Mouse (Mus musculus): ENCODE results near the gene Snd1. TPM values are rescaled to one million over a fixed set of nuclear protein-coding genes. Genes with fewer than 3 reads are reported as not detected.

The Snd1 gene
- polyA plus RNA-seq, 1 experiment from 2014 or later, result 139 TPM

- under 1% methylated on average over 56 of the region's 58 CpGs for WGBS
- H3K27ac ChIP-seq (ENCODE audit: low read depth), result no peak overlapping the region
- peak; percentile 75 for DNase-seq (ENCODE audit: low spot score)
- 0 out of 2 replicates have a peak, but pooled peaks cover 3% of the 10 kb centered on the region for H3K36me3 ChIP-seq (ENCODE audit: control insufficient read depth, insufficient read depth, low read length)
- peaks cover 15% of the 10 kb centered on the region for H3K4me1 ChIP-seq (replicated peaks; ENCODE audit: control insufficient read depth, insufficient read depth, low read length)
- peak; percentile 72; the same call in 1 of the 2 replicates for ATAC-seq (replicated peaks; ENCODE audit: low FRiP score, low TSS enrichment, low read depth)
- peak overlapping the region; percentile 100 for H3K4me2 ChIP-seq (ENCODE audit: low read length)
- H3K9ac ChIP-seq (ENCODE audit: low read length), result peak overlapping the region; percentile 51
- H3K27me3 ChIP-seq (replicated peaks; ENCODE audit: control insufficient read depth, insufficient read depth, low read length), result peaks cover 31% of the 10 kb centered on the region
- no peaks in the 10 kb centered on the region for H3K9me3 ChIP-seq (ENCODE audit: control insufficient read depth, low read length)
- H3K4me3 ChIP-seq (ENCODE audit: low read depth, low read length), result peak overlapping the region; percentile 62
Measured at GRCm38 (mm10) chr6:28832751-28833291, 357.9 kb downstream of the Snd1 start.

- Histone ChIP-seq H3K9me3 (ENCODE audit: control insufficient read depth, low read length) (no peaks in the 10 kb centered on the region), H3K9ac (ENCODE audit: low read length) (peak overlapping the region; percentile 17; the same call in 1 of the 2 replicates), H3K4me2 (ENCODE audit: low read length) (peak overlapping the region; percentile 100), H3K27me3 (replicated peaks; ENCODE audit: control insufficient read depth, insufficient read depth, low read length) (peaks cover 31% of the 10 kb centered on the region), H3K4me1 (replicated peaks; ENCODE audit: control insufficient read depth, insufficient read depth, low read length) (peaks cover 15% of the 10 kb centered on the region), H3K4me3 (ENCODE audit: low read depth, low read length) (peak overlapping the region; percentile 62), H3K36me3 (ENCODE audit: control insufficient read depth, insufficient read depth, low read length) (0 out of 2 replicates have a peak, but pooled peaks cover 3% of the 10 kb centered on the region), H3K27ac (ENCODE audit: low read depth) (no peak overlapping the region)
- peak; percentile 66 for DNase-seq (ENCODE audit: low spot score)
- 2% methylated on average over 43 of the region's 43 CpGs for WGBS
- peak; percentile 68 for ATAC-seq (replicated peaks; ENCODE audit: low FRiP score, low TSS enrichment, low read depth)
Measured at GRCm38 (mm10) chr6:28833380-28833822, 358.5 kb downstream of the Snd1 start.

GRCm38 (mm10) chr6:28834046-28834445, 359.1 kb downstream of the Snd1 start:
- Histone ChIP-seq H3K4me3 (ENCODE audit: low read depth, low read length) (no peak overlapping the region), H3K4me1 (replicated peaks; ENCODE audit: control insufficient read depth, insufficient read depth, low read length) (peaks cover 15% of the 10 kb centered on the region), H3K27ac (ENCODE audit: low read depth) (no peak overlapping the region), H3K9me3 (ENCODE audit: control insufficient read depth, low read length) (no peaks in the 10 kb centered on the region), H3K27me3 (replicated peaks; ENCODE audit: control insufficient read depth, insufficient read depth, low read length) (peaks cover 31% of the 10 kb centered on the region), H3K36me3 (ENCODE audit: control insufficient read depth, insufficient read depth, low read length) (0 out of 2 replicates have a peak, but pooled peaks cover 3% of the 10 kb centered on the region), H3K4me2 (ENCODE audit: low read length) (no peak overlapping the region), H3K9ac (ENCODE audit: low read length) (no peak overlapping the region)
- WGBS, result 60% methylated on average over 2 of the region's 2 CpGs
- ATAC-seq (replicated peaks; ENCODE audit: low FRiP score, low TSS enrichment, low read depth), result no peak
- DNase-seq (ENCODE audit: low spot score), result no peak

GRCm38 (mm10) chr6:28836600-28836999, 361.7 kb downstream of the Snd1 start:
- DNase-seq (ENCODE audit: low spot score) (no peak), ATAC-seq (replicated peaks; ENCODE audit: low FRiP score, low TSS enrichment, low read depth) (no peak)
- H3K4me3 ChIP-seq (ENCODE audit: low read depth, low read length), result no peak overlapping the region

GRCm38 (mm10) chr6:28841569-28841968, 366.6 kb downstream of the Snd1 start:
- ATAC-seq (replicated peaks; ENCODE audit: low FRiP score, low TSS enrichment, low read depth) (no peak), DNase-seq (ENCODE audit: low spot score) (no peak)
- 84% methylated on average over 3 of the region's 3 CpGs for WGBS
- H3K9me3 ChIP-seq (ENCODE audit: control insufficient read depth, low read length), result no peaks in the 10 kb centered on the region
- H3K27me3 ChIP-seq (replicated peaks; ENCODE audit: control insufficient read depth, insufficient read depth, low read length), result no peaks in the 10 kb centered on the region
- H3K4me1 ChIP-seq (replicated peaks; ENCODE audit: control insufficient read depth, insufficient read depth, low read length), result no peaks in the 10 kb centered on the region
- H3K4me2 ChIP-seq (ENCODE audit: low read length), result no peak overlapping the region
- no peak overlapping the region for H3K4me3 ChIP-seq (ENCODE audit: low read depth, low read length)
- no peak overlapping the region for H3K27ac ChIP-seq (ENCODE audit: low read depth)
- no peaks in the 10 kb centered on the region for H3K36me3 ChIP-seq (ENCODE audit: control insufficient read depth, insufficient read depth, low read length)
- H3K9ac ChIP-seq (ENCODE audit: low read length), result no peak overlapping the region

More at GRCm38 (mm10) chr6:28836600-28836999, 361.7 kb downstream of the Snd1 start:
- no peaks in the 10 kb centered on the region for H3K36me3 ChIP-seq (ENCODE audit: control insufficient read depth, insufficient read depth, low read length)
- peaks cover 14% of the 10 kb centered on the region for H3K4me1 ChIP-seq (replicated peaks; ENCODE audit: control insufficient read depth, insufficient read depth, low read length)
- no peak overlapping the region for H3K27ac ChIP-seq (ENCODE audit: low read depth)
- no peak overlapping the region for H3K4me2 ChIP-seq (ENCODE audit: low read length)
- H3K9me3 ChIP-seq (ENCODE audit: control insufficient read depth, low read length), result no peaks in the 10 kb centered on the region
- H3K9ac ChIP-seq (ENCODE audit: low read length), result no peak overlapping the region
- peaks cover 12% of the 10 kb centered on the region for H3K27me3 ChIP-seq (replicated peaks; ENCODE audit: control insufficient read depth, insufficient read depth, low read length)

GRCm38 (mm10) chr6:28842375-28843276, 367.7 kb downstream of the Snd1 start:
- WGBS, result 79% methylated on average over 4 of the region's 4 CpGs
- Histone ChIP-seq H3K36me3 (ENCODE audit: control insufficient read depth, insufficient read depth, low read length) (no peaks in the 10 kb centered on the region), H3K27ac (ENCODE audit: low read depth) (no peak overlapping the region), H3K4me2 (ENCODE audit: low read length) (no peak overlapping the region), H3K27me3 (replicated peaks; ENCODE audit: control insufficient read depth, insufficient read depth, low read length) (no peaks in the 10 kb centered on the region), H3K4me1 (replicated peaks; ENCODE audit: control insufficient read depth, insufficient read depth, low read length) (no peaks in the 10 kb centered on the region), H3K4me3 (ENCODE audit: low read depth, low read length) (no peak overlapping the region), H3K9ac (ENCODE audit: low read length) (no peak overlapping the region), H3K9me3 (ENCODE audit: control insufficient read depth, low read length) (no peaks in the 10 kb centered on the region)
- DNase-seq (ENCODE audit: low spot score), result no peak
- ATAC-seq (replicated peaks; ENCODE audit: low FRiP score, low TSS enrichment, low read depth), result no peak

- H3K27me3 ChIP-seq (replicated peaks; ENCODE audit: control insufficient read depth, insufficient read depth, low read length), result no peaks in the 10 kb centered on the region
- H3K4me2 ChIP-seq (ENCODE audit: low read length), result no peak overlapping the region
- ATAC-seq (replicated peaks; ENCODE audit: low FRiP score, low TSS enrichment, low read depth) (no peak), DNase-seq (ENCODE audit: low spot score) (no peak)
- no peaks in the 10 kb centered on the region for H3K9me3 ChIP-seq (ENCODE audit: control insufficient read depth, low read length)
- H3K27ac ChIP-seq (ENCODE audit: low read depth), result no peak overlapping the region
- no peak overlapping the region for H3K9ac ChIP-seq (ENCODE audit: low read length)
- WGBS, result 64% methylated on average over 4 of the region's 4 CpGs
- peaks cover 6% of the 10 kb centered on the region for H3K4me1 ChIP-seq (replicated peaks; ENCODE audit: control insufficient read depth, insufficient read depth, low read length)
- H3K36me3 ChIP-seq (ENCODE audit: control insufficient read depth, insufficient read depth, low read length), result no peaks in the 10 kb centered on the region
- H3K4me3 ChIP-seq (ENCODE audit: low read depth, low read length), result no peak overlapping the region
Measured at GRCm38 (mm10) chr6:28845610-28846009, 370.7 kb downstream of the Snd1 start.

- WGBS, result 66% methylated on average over 6 of the region's 6 CpGs
- ATAC-seq (replicated peaks; ENCODE audit: low FRiP score, low TSS enrichment, low read depth), result no peak
- peaks cover 6% of the 10 kb centered on the region for H3K4me1 ChIP-seq (replicated peaks; ENCODE audit: control insufficient read depth, insufficient read depth, low read length)
- H3K9ac ChIP-seq (ENCODE audit: low read length), result no peak overlapping the region
- H3K36me3 ChIP-seq (ENCODE audit: control insufficient read depth, insufficient read depth, low read length), result no peaks in the 10 kb centered on the region
- H3K4me3 ChIP-seq (ENCODE audit: low read depth, low read length), result no peak overlapping the region
- no peak overlapping the region for H3K4me2 ChIP-seq (ENCODE audit: low read length)
- no peak for DNase-seq (ENCODE audit: low spot score)
- no peaks in the 10 kb centered on the region for H3K9me3 ChIP-seq (ENCODE audit: control insufficient read depth, low read length)
- H3K27me3 ChIP-seq (replicated peaks; ENCODE audit: control insufficient read depth, insufficient read depth, low read length), result no peaks in the 10 kb centered on the region
- H3K27ac ChIP-seq (ENCODE audit: low read depth), result no peak overlapping the region
Measured at GRCm38 (mm10) chr6:28847616-28848015, 372.7 kb downstream of the Snd1 start.
